Mouse (Mus musculus): ENCODE results near the gene Usp48.

GRCm38 (mm10) chr4:137687234-137687825 lies 93.8 kb downstream of the Usp48 start:
- TF ChIP-seq GATA1 (IDR thresholded peaks at IDR 0.05; ENCODE audit: borderline replicate concordance, low read length): no peak
- TF ChIP-seq CTCF (IDR thresholded peaks at IDR 0.05; ENCODE audit: low read depth, low read length): no peak

All from G1E (cell line).